Mouse (Mus musculus) embryonic facial prominence, embryonic 12.5 days (tissue): ENCODE measurements around the gene Rps12. TPM values are rescaled to one million over a fixed set of nuclear protein-coding genes. Genes with fewer than 3 reads are reported as not detected.
"Not testable (repeated sequence)": the region's sequence is repeated elsewhere in the genome, so short reads cannot be mapped to it uniquely, and the experiment has no call there.

ENCODE experiments used
- ATAC-seq: fragments of 200-750 bp; cut with Nextera tagmentation; 2 replicates; pipeline ENCODE4 v1.8.0; 2017; ENCODE audit not compliant: insufficient number of reproducible peaks, insufficient read depth, low FRiP score, low TSS enrichment
- H3K27ac ChIP-seq: fragments of 300-500 bp; sonication (generic); 2 replicates; pipeline ENCODE4 v1.5.1; 2016; ENCODE audit warnings: mild to moderate bottlenecking
- H3K27me3 ChIP-seq: fragments of 300-500 bp; sonication (generic); 2 replicates; pipeline ENCODE4 v1.6.1; 2016; ENCODE audit warnings: mild to moderate bottlenecking, moderate library complexity
- H3K36me3 ChIP-seq: fragments of 300-500 bp; sonication (generic); 2 replicates; pipeline ENCODE4 v1.6.1; 2016; ENCODE audit warnings: mild to moderate bottlenecking
- H3K4me1 ChIP-seq: fragments of 300-500 bp; sonication (generic); 2 replicates; pipeline ENCODE4 v1.6.1; 2016
- H3K4me2 ChIP-seq: fragments of 300-500 bp; sonication (generic); replicated peaks from 2 replicates; pipeline ENCODE4 v1.6.1; 2016; ENCODE audit warnings: mild to moderate bottlenecking, moderate library complexity
- H3K4me3 ChIP-seq: fragments of 300-500 bp; sonication (generic); 2 replicates; pipeline ENCODE4 v1.5.1; 2016; ENCODE audit warnings: mild to moderate bottlenecking
- H3K9ac ChIP-seq: fragments of 300-500 bp; sonication (generic); 2 replicates; pipeline ENCODE4 v1.6.1; 2016; ENCODE audit warnings: mild to moderate bottlenecking, moderate library complexity
- H3K9me3 ChIP-seq: fragments of 300-500 bp; sonication (generic); 2 replicates; pipeline ENCODE4 v1.6.1; 2016; ENCODE audit warnings: mild to moderate bottlenecking, moderate library complexity
- WGBS: fragments of 180-500 bp; shearing (Covaris S2); methylation state at CpG from one replicate; pipeline ENCODE4 v1.1.7; 2016; 5-methylcytosine and 5-hydroxymethylcytosine counted together
- polyA plus RNA-seq: library from polyadenylated mRNA; unstranded; fragments of >200 nt; fragmentation: Nextera tagmentation; extraction: Ambion mirVana; gene quantifications from 2 replicates; pipeline ENCODE4 v1.2.1, GENCODE M21; 2016

Rps12 gene
- polyA plus RNA-seq, 1 experiment from 2014 or later = 172 TPM

GRCm38 (mm10) chr10:23799933-23800332, 12.9 kb upstream of the Rps12 start:
- Histone ChIP-seq H3K27me3 (no peaks in the 10 kb centered on the region), H3K4me2 (no peak overlapping the region), H3K36me3 (peaks cover 35% of the 10 kb centered on the region), H3K4me3 (no peak overlapping the region), H3K4me1 (peaks cover 5% of the 10 kb centered on the region), H3K27ac (no peak overlapping the region), H3K9ac (no peak overlapping the region), H3K9me3 (no peaks in the 10 kb centered on the region)
- WGBS = 20% methylated on average over 3 of the region's 3 CpGs
- ATAC-seq = no peak

- Histone ChIP-seq H3K9me3 (no peaks in the 10 kb centered on the region), H3K27me3 (no peaks in the 10 kb centered on the region), H3K4me1 (peaks cover 5% of the 10 kb centered on the region), H3K27ac (0 out of 2 replicates have a peak overlapping the region, but pooled peaks have one; percentile 12), H3K9ac (no peak overlapping the region), H3K4me3 (peak overlapping the region; percentile 55), H3K4me2 (peak overlapping the region; percentile 59), H3K36me3 (peaks cover 23% of the 10 kb centered on the region)
- ATAC-seq = no peak
- 71% methylated on average over 1 of the region's 1 CpGs for WGBS
Measured at GRCm38 (mm10) chr10:23798142-23798541, 11.1 kb upstream of the Rps12 start.

GRCm38 (mm10) chr10:23797606-23798005, 10.5 kb upstream of the Rps12 start:
- Histone ChIP-seq H3K4me1 (peaks cover 5% of the 10 kb centered on the region), H3K27ac (no peak overlapping the region), H3K27me3 (no peaks in the 10 kb centered on the region), H3K36me3 (peaks cover 21% of the 10 kb centered on the region), H3K4me3 (peak overlapping the region; percentile 55), H3K9me3 (no peaks in the 10 kb centered on the region), H3K4me2 (peak overlapping the region; percentile 59), H3K9ac (peak overlapping the region; percentile 75)
- ATAC-seq = no peak
- WGBS = 12% methylated on average over 3 of the region's 3 CpGs

GRCm38 (mm10) chr10:23796551-23797503, 9.8 kb upstream of the Rps12 start, which contains the start of gene Slc18b1:
Gene Slc18b1 (plus strand): TSS chr10:23796986.
- Histone ChIP-seq H3K4me3 (peak within 1 kb of the TSS; percentile 55), H3K27me3 (no peaks in the 10 kb centered on the region), H3K4me1 (peaks cover 5% of the 10 kb centered on the region), H3K9me3 (no peaks in the 10 kb centered on the region), H3K27ac (no peak within 1 kb of the TSS), H3K4me2 (peak within 1 kb of the TSS; percentile 59), H3K9ac (peak within 1 kb of the TSS; percentile 75), H3K36me3 (peaks cover 13% of the 10 kb centered on the region)
- 5% methylated on average over 43 of the region's 43 CpGs for WGBS
- ATAC-seq = 0 out of 2 replicates have a peak, but pooled peaks have one; percentile 16

GRCm38 (mm10) chr10:23795871-23796520, 8.9 kb upstream of the Rps12 start:
- 57% methylated on average over 9 of the region's 9 CpGs for WGBS
- H3K4me2 ChIP-seq = peak overlapping the region; percentile 59
- peak overlapping the region; percentile 55 for H3K4me3 ChIP-seq
- no peak overlapping the region for H3K27ac ChIP-seq
- no peak overlapping the region for H3K9ac ChIP-seq
- no peaks in the 10 kb centered on the region for H3K9me3 ChIP-seq
- ATAC-seq = no peak
- H3K27me3 ChIP-seq = no peaks in the 10 kb centered on the region
- peaks cover 8% of the 10 kb centered on the region; the same call in 1 of the 2 replicates for H3K36me3 ChIP-seq
- peaks cover 5% of the 10 kb centered on the region for H3K4me1 ChIP-seq

GRCm38 (mm10) chr10:23788056-23788600, 1.1 kb upstream of the Rps12 start:
- H3K36me3 ChIP-seq = peaks cover 28% of the 10 kb centered on the region
- H3K9ac ChIP-seq = peak overlapping the region; percentile 74
- H3K27ac ChIP-seq = peak overlapping the region; percentile 95
- H3K4me3 ChIP-seq = peak overlapping the region; percentile 79
- H3K27me3 ChIP-seq = no peaks in the 10 kb centered on the region
- peak overlapping the region; percentile 57 for H3K4me2 ChIP-seq
- 9% methylated on average over 8 of the region's 8 CpGs for WGBS
- H3K9me3 ChIP-seq = no peaks in the 10 kb centered on the region
- H3K4me1 ChIP-seq = peaks cover 19% of the 10 kb centered on the region
- no peak for ATAC-seq

GRCm38 (mm10) chr10:23786631-23787038, 440 bp downstream of the Rps12 start:
- peaks cover 19% of the 10 kb centered on the region for H3K4me1 ChIP-seq
- not testable (repeated sequence) for H3K9me3 ChIP-seq, H3K27ac ChIP-seq, H3K27me3 ChIP-seq
- under 1% methylated on average over 23 of the region's 23 CpGs for WGBS
- peak overlapping the region; percentile 79 for H3K4me3 ChIP-seq
- ATAC-seq = 0 out of 2 replicates have a peak, but pooled peaks have one; percentile 43
- peak overlapping the region; percentile 76 for H3K4me2 ChIP-seq
- peaks cover 34% of the 10 kb centered on the region for H3K36me3 ChIP-seq
- peak overlapping the region; percentile 93 for H3K9ac ChIP-seq

GRCm38 (mm10) chr10:23786040-23786439, 1.0 kb downstream of the Rps12 start:
- Histone ChIP-seq H3K9ac (peak overlapping the region; percentile 93), H3K36me3 (peaks cover 35% of the 10 kb centered on the region), H3K4me2 (peak overlapping the region; percentile 76), H3K27ac (no peak overlapping the region), H3K4me1 (peaks cover 19% of the 10 kb centered on the region), H3K27me3 (no peaks in the 10 kb centered on the region), H3K4me3 (peak overlapping the region; percentile 79), H3K9me3 (no peaks in the 10 kb centered on the region)
- 3% methylated on average over 4 of the region's 4 CpGs for WGBS
- ATAC-seq = no peak

- not testable (repeated sequence) for H3K27ac ChIP-seq, ATAC-seq, H3K9me3 ChIP-seq, H3K27me3 ChIP-seq
- WGBS = 40% methylated on average over 7 of the region's 7 CpGs
- peaks cover 19% of the 10 kb centered on the region for H3K4me1 ChIP-seq
- H3K4me3 ChIP-seq = peak overlapping the region; percentile 79
- H3K36me3 ChIP-seq = peaks cover 36% of the 10 kb centered on the region
- H3K9ac ChIP-seq = peak overlapping the region; percentile 93
- peak overlapping the region; percentile 76 for H3K4me2 ChIP-seq
Measured at GRCm38 (mm10) chr10:23785599-23785998, 1.5 kb downstream of the Rps12 start.

GRCm38 (mm10) chr10:23784121-23784520, 3.0 kb downstream of the Rps12 start:
- Histone ChIP-seq H3K4me1 (peaks cover 19% of the 10 kb centered on the region), H3K36me3 (peaks cover 38% of the 10 kb centered on the region), H3K27ac (no peak overlapping the region), H3K27me3 (no peaks in the 10 kb centered on the region), H3K9me3 (no peaks in the 10 kb centered on the region), H3K4me3 (no peak overlapping the region), H3K9ac (no peak overlapping the region), H3K4me2 (no peak overlapping the region)
- ATAC-seq = no peak
- WGBS = 28% methylated on average over 2 of the region's 2 CpGs

- no peak overlapping the region for H3K27ac ChIP-seq
- no peak overlapping the region for H3K4me2 ChIP-seq
- no peaks in the 10 kb centered on the region for H3K27me3 ChIP-seq
- H3K36me3 ChIP-seq = peaks cover 38% of the 10 kb centered on the region
- 21% methylated on average over 2 of the region's 2 CpGs for WGBS
- H3K9ac ChIP-seq = no peak overlapping the region
- peaks cover 17% of the 10 kb centered on the region for H3K4me1 ChIP-seq
- ATAC-seq = no peak
- no peak overlapping the region for H3K4me3 ChIP-seq
- H3K9me3 ChIP-seq = no peaks in the 10 kb centered on the region
Measured at GRCm38 (mm10) chr10:23783493-23783884, 3.6 kb downstream of the Rps12 start.
